Mouse (Mus musculus): ENCODE data around the gene Dap. TPM values are rescaled to one million over a fixed set of nuclear protein-coding genes. Genes with fewer than 3 reads are reported as not detected.
A peak's percentile ranks its signal among the peaks of the same experiment; 100 is the strongest.

The Dap gene
- total RNA-seq, 2 experiments from 2014 or later, result 8.8 to 9.9 TPM

GRCm38 (mm10) chr15:31258693-31259439, 34.8 kb downstream of the Dap start:
- intact Hi-C loops (cut with DNase I), result no loop called here
- no peak for DNase-seq

GRCm38 (mm10) chr15:31261094-31261493, 37.0 kb downstream of the Dap start:
- no peak for DNase-seq
- intact Hi-C loops (cut with DNase I), result loop anchor here (5.0 kb wide), 1 partner anchor 109 kb away; no protein-coding TSS in a partner anchor

GRCm38 (mm10) chr15:31262361-31262760, 38.2 kb downstream of the Dap start:
- no peak for DNase-seq
- intact Hi-C loops (cut with DNase I), result loop anchor here (5.0 kb wide), 1 partner anchor 110 kb away; no protein-coding TSS in a partner anchor

DNA sequence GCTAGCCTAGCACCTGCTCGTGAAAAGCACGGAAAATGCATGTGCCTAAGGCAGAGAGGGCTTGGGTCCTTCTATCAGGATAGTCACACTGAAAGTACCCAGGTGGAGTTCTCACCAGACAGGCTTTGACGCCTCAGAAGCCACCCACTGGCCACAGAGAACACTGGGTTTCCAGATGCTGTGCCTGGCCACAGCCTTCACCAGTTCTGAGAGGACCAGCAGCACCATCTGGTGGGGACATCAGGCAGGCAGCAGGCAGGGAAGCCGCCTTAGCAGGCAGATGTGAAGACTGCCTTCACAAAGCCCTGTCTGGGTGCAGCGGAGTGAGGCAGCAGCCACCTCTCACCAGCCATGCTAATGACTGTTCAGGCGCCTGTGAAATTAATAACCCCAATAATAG, 40.7 kb downstream of the Dap start:
- DNase-seq, result peak; percentile 62 to 74
- intact Hi-C loops (cut with DNase I), result loop anchor here (2.0 to 5.0 kb wide), 2 partner anchors 113 to 340 kb away; no protein-coding TSS in a partner anchor

DNA sequence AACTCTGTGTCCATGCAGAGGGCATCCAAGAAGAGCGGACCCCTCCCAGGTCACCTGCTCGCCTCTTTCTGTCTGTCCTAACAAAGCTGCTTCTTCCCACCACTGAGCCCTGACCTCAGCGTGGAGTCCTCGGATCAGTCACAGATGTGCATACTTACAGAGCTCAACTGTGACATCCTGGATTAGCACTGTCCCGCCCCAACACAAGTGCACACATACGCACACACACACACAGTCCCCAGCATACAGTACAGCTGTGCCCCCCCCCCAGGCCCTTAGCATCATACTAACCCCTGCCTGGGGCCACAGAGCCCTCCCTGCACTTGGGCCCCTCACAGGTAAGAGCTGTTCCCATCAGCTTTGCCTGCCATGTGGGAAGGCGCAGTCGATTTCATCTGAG, 41.3 kb downstream of the Dap start:
- DNase-seq, result no peak
- intact Hi-C loops (cut with DNase I), result loop anchor here (2.0 kb wide), 1 partner anchor 341 kb away; no protein-coding TSS in a partner anchor

DNA sequence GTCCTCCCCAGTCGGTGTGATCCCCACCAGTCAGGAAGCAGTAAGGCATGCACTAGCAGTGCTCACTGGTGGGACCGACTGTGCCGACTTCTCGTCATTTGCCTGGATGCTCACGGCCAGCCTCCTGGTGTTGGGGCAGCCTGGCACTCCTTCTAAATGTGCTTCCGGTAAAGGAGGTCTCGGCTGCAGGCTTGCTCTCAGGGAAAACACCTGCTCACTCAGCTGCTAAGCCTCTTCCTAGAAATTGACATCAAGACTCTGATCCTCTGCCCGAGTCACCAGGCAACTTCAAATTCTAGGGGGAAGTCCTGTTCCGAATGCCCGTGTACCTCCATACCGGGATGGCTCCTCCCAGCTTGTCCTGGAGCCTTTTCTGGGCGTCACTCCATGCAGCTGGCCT, 41.7 kb downstream of the Dap start:
- DNase-seq, result no peak
- intact Hi-C loops (cut with DNase I), result loop anchor here (2.0 kb wide), 1 partner anchor 341 kb away; no protein-coding TSS in a partner anchor

DNA sequence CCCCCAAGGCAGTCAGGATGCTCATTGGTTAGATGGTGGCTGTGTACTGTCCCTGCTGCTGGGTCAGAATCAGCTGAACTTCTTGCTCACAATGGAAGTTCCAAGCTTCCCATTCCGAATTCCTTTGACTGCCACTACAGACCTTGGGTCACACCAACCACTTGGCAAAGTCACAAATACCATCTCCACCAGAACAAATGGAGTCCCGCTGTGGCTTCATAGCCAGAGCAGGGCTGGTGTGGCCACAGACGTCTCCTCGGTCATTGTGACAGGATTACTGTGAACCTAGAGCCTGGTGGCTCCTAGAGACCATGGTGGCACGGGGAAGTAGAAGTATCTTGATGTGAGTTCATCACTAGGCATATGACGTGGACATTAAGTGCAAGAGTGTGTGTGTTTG, 44.0 kb downstream of the Dap start:
- intact Hi-C loops (cut with DNase I), result no loop called here

DNA sequence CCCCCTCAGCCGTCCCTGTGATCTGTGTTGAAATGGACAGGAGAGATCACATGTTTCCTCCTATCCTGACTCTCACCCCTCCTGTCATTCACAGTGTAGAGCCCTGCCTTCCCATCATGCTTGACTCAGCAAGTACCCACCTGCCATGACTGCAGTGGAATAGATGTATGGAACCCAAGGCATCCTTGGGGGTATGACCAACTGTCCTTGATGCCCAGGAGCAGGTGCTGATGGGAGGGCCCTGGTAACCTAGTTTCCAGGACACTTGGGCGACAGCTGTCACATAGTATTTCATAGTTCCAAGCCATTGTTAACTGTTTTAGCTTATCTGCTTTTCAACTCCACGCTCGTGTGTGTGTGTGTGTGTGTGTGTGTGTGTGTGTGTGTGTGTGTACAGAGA, 45.4 kb downstream of the Dap start:
- intact Hi-C loops (cut with DNase I), result no loop called here
- peak in 1 of 2 experiments; percentile 0 for DNase-seq

More for the DNA sequence above, 44.0 kb downstream of the Dap start:
- no peak for DNase-seq

DNA sequence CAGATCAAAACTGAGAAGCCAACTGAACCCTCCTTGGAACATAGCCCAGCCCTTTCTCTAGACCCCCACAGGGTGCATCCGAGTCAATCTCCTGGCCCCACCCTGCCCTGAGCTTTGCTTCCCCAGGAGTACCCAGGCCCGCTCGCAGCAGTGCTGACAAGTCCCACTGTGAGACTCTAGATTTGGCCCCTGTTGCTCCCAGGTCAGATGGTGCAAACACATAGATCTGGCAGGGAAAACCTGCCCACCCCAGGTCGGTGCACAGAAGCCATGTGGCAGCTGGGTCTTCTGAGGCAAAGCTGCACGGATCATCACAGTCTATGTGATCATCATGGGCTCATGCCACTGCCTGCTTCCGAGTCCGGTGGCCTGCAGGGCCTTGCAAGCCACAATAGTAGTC, 48.6 kb downstream of the Dap start:
- intact Hi-C loops (cut with DNase I), result no loop called here
- DNase-seq, result no peak

- intact Hi-C loops (cut with DNase I), result no loop called here
- DNase-seq, result no peak
Measured at GRCm38 (mm10) chr15:31273509-31273908, 49.4 kb downstream of the Dap start.

GRCm38 (mm10) chr15:31278090-31278489, 54.0 kb downstream of the Dap start:
- intact Hi-C loops (cut with DNase I), result no loop called here
- DNase-seq, result no peak

GRCm38 (mm10) chr15:31279120-31279519, 55.0 kb downstream of the Dap start:
- intact Hi-C loops (cut with DNase I), result no loop called here
- no peak for DNase-seq

GRCm38 (mm10) chr15:31279577-31280004, 55.5 kb downstream of the Dap start:
- no peak for DNase-seq
- intact Hi-C loops (cut with DNase I), result no loop called here

DNA sequence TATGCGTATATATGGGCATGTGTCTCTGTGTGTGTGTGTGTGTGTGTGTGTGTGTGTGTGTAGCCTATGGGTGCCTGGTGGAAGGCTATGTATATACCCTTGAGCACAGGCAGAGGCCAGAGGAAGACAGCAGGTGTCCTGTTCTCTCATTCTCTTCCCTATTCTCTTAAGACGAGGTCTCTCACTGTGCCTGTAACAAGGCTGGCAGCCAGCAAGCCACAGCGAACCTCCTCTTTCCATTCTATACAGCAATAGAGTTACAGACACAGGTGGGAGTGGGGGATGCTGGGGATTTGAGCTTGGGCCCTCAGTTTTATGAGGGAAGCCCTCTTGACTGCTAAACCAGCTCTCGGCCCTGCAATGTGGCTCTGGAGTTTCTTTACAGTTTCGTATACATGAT, 55.9 kb downstream of the Dap start:
- DNase-seq, result no peak
- intact Hi-C loops (cut with DNase I), result no loop called here

DNA sequence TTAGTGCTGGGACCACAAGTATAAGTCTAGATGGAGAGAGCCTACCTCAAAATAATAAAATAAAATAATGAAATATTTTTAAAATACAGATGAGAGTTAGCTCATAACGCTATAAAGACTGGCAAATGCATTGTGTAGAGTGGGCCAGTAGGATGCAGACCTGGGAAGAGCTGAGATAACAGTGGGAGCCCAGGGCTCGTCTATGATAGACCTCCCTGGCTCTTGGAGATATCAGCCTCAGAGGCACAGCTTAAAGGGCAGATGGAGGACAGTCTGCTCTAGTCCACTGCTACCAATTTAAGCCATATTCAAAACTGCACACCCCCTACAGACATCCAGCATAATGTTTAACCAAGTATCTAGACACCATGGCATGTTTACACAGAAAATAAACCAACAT, 56.6 kb downstream of the Dap start:
- intact Hi-C loops (cut with DNase I), result no loop called here
- no peak for DNase-seq

DNA sequence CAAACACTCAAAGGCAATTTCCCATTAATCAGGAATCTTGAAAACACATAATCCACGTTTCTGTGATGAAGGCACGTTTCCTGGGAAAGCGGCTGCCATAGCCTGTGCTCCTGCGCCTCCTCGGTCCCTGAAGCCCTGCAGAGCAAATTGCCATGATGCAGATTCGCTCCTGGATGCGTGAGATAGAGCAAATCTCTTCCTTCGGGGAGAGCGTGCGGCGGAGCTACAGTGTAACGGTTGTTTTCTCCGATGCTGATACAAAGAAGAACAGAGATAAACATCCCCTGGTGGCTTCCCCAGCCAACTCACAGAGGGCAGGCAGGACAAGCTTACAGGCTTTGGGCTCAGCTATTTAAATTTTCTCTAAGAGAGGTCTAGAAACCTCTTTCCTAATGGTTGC, 57.7 kb downstream of the Dap start:
- intact Hi-C loops (cut with DNase I), result no loop called here
- DNase-seq, result no peak

GRCm38 (mm10) chr15:31282353-31282752, 58.2 kb downstream of the Dap start:
- DNase-seq, result no peak
- intact Hi-C loops (cut with DNase I), result no loop called here

DNA sequence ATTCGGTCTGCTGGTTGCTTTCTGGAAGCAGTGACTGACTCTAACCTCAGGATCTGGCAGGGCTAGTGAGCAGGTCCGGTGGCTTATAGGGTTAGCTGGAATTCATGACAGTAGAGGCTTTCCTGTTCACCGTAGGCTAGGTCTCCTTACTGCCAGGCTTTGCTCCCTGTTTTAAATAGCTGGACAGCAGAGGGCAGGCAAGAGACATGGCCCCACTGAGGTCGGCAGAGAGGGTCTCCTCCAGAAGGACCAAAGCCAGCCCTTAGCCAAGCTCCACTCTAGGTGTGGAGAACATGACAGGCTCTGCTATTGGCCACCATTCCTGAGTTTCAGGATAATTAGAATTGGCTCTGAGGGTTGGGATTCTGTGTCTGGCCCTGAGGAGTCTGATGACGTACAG, 60.0 kb downstream of the Dap start:
- intact Hi-C loops (cut with DNase I), result no loop called here
- no peak for DNase-seq

- intact Hi-C loops (cut with DNase I), result no loop called here
- no peak for DNase-seq
Measured at GRCm38 (mm10) chr15:31284922-31285631, 61.0 kb downstream of the Dap start.

GRCm38 (mm10) chr15:31285695-31286094, 61.6 kb downstream of the Dap start:
- intact Hi-C loops (cut with DNase I), result no loop called here
- DNase-seq, result no peak

DNA sequence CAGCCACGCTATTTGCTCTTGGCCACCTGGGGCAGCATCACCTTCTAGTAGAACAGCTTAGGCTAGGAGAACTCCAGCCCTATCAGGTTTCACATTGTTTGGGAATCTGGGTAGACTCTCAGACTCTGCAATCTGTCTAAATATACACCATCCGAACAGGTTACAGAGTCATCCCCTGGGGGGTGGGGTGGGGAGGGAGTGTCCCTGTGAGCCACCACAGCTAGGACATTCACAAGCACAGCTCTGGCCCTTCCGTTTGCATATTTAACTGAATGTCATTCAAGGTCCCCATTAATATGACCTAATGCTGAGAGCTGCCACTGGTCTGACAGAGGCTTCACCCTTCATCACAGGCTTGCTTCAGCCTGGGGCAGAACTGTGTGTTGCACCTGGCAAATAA, 68.5 kb downstream of the Dap start:
- intact Hi-C loops (cut with DNase I), result no loop called here
- no peak for DNase-seq

DNA sequence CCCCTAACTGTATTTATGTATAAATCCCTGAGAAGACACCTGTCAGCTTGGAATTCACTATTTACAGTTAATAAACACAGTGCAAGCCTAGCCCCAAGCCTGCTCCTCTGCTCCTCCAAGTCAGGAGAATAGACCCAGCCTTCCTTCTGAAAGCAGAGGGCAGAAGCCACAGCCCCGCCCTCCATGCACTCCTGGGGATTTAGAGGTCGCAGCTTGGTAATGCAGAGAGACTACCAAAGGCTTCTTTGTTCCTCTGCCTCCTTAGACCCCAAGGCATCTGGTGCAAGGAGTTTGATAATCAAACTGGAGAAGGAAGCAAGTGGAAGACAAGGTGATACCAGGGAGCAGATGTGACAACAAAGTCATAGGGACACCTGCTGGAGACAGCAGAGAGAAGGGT, 70.2 kb downstream of the Dap start:
- DNase-seq, result no peak
- intact Hi-C loops (cut with DNase I), result no loop called here
